Comparison of ENCODE assay signal across 8 mouse cellular contexts in genomic region chr2:165900351-165901126, GRCm38 (mm10). TPM values are rescaled to one million over a fixed set of nuclear protein-coding genes. Genes with fewer than 3 reads are reported as not detected.
DNase-seq lines count a peak whose midpoint lies in the region; ATAC-seq and TF ChIP-seq lines count a peak whose summit lies in the region.

No protein-coding gene starts in this region.

- H3K9me3 ChIP-seq in forebrain, embryonic 14.5 days (replicated peaks; ENCODE audit: control insufficient read depth, low read length), result no peaks in the 10 kb centered on the region

- no peak for TF ChIP-seq POLR2A in liver, adult 2 months (IDR thresholded peaks at IDR 0.05; ENCODE audit: extremely low read depth, insufficient read depth, low read length)

- 0 out of 2 replicates have a peak, but pooled peaks have one; percentile 11 for TF ChIP-seq CTCF in liver, adult 2 months (IDR thresholded peaks at IDR 0.05; ENCODE audit: low read depth, low read length)

- no peaks in the 10 kb centered on the region for H3K79me2 ChIP-seq in liver, adult 2 months (ENCODE audit: control insufficient read depth, insufficient read depth, low read length)

- no peak overlapping the region for H3K4me3 ChIP-seq in forebrain, embryonic 14.5 days (ENCODE audit: low read depth, low read length)
- peak overlapping the region; percentile 8; the same call in 1 of the 2 replicates for H3K4me3 ChIP-seq in liver, adult 2 months (ENCODE audit: insufficient read depth, low read depth, low read length)

- no peaks in the 10 kb centered on the region for H3K27me3 ChIP-seq in forebrain, embryonic 14.5 days (replicated peaks; ENCODE audit: control insufficient read depth, insufficient read depth, low read length)
- no peaks in the 10 kb centered on the region for H3K27me3 ChIP-seq in liver, adult 2 months (ENCODE audit: control insufficient read depth, insufficient read depth, low read length)

- H3K9ac ChIP-seq in forebrain, embryonic 14.5 days (ENCODE audit: low read length), result 0 out of 2 replicates have a peak overlapping the region, but pooled peaks have one; percentile 6
- H3K9ac ChIP-seq in liver, adult 2 months (ENCODE audit: low read depth, low read length), result peak overlapping the region; percentile 26; the same call in 1 of the 2 replicates

- intact Hi-C loops in left cerebral cortex, postnatal 36 days (cut with DNase I), result no loop called here

- peak overlapping the region; percentile 46; the same call in 1 of the 2 replicates for H3K27ac ChIP-seq in forebrain, embryonic 14.5 days (ENCODE audit: low read depth, low read length)
- peak overlapping the region; percentile 44 for H3K27ac ChIP-seq in liver, adult 2 months (replicated peaks; ENCODE audit: insufficient read depth, low read depth, low read length)

- no peak overlapping the region; the same call in 1 of the 2 replicates for H3K4me2 ChIP-seq in forebrain, embryonic 14.5 days (ENCODE audit: low read length)

- DNase-seq in urinary bladder, postnatal 14 days (ENCODE audit: low spot score), result peak; percentile 60
- DNase-seq in urinary bladder, adult 18-20 months (ENCODE audit: low spot score in 2 of 2), result no peak
- DNase-seq in forebrain, embryonic 14.5 days (ENCODE audit: low spot score), result peak; percentile 59
- no peak for DNase-seq in liver, adult 2 months (ENCODE audit: extremely low read depth, low read depth, low spot score)
- no peak for DNase-seq in left cerebral cortex, postnatal 36 days (ENCODE audit: low spot score in 2 of 2)
- DNase-seq in cerebellum, adult 11 months, result no peak

- H3K4me1 ChIP-seq in forebrain, embryonic 14.5 days (ENCODE audit: control insufficient read depth, insufficient read depth, low read length), result peaks cover 8% of the 10 kb centered on the region; the same call in 1 of the 2 replicates
- peaks cover 14% of the 10 kb centered on the region for H3K4me1 ChIP-seq in liver, adult 2 months (ENCODE audit: control insufficient read depth, insufficient read depth, low read length)

- no peaks in the 10 kb centered on the region for H3K36me3 ChIP-seq in forebrain, embryonic 14.5 days (ENCODE audit: control insufficient read depth, insufficient read depth, low read length)
- H3K36me3 ChIP-seq in liver, adult 2 months (ENCODE audit: control insufficient read depth, insufficient read depth, low read length), result no peaks in the 10 kb centered on the region

- WGBS in forebrain, embryonic 14.5 days, result 17% methylated on average over 23 of the region's 23 CpGs
- WGBS in liver, adult 2 months, result 47% methylated on average over 23 of the region's 23 CpGs

- ATAC-seq in forebrain, embryonic 14.5 days, result peak; percentile 76
- no peak for ATAC-seq in activated CD4-positive, CD25-positive, alpha-beta regulatory T cell, adult 4 months
- ATAC-seq in megakaryocyte-erythroid progenitor cell, adult 5-6 weeks (replicated peaks; ENCODE audit: low FRiP score, low TSS enrichment, poor library complexity, severe bottlenecking), result no peak

RNA-seq across cellular contexts. Expression of gene Zmynd8, which starts 1.7 kb away (rescaled TPM):
- 43.3 and 58.0 TPM in 2 replicates for polyA plus RNA-seq in forebrain, embryonic 14.5 days (2014; fragmentation: Nextera tagmentation; extraction: Ambion mirVana)
- total RNA-seq in liver, adult 2 months (2014; rRNA removed), result 10.0 and 10.8 TPM in 2 replicates
- polyA plus RNA-seq in liver, adult 2 months (2012; rRNA removed), result 6.4 and 7.8 TPM in 2 replicates
- 10 to 100 TPM; 41.1 to 48.5 TPM for polyA plus RNA-seq in activated CD4-positive, CD25-positive, alpha-beta regulatory T cell, adult 4 months (2017; shearing (Covaris generic))
- 100 to 1,000 TPM; 119 to 184 TPM for total RNA-seq in left cerebral cortex, postnatal 36 days (2021)
- total RNA-seq in megakaryocyte-erythroid progenitor cell, adult 5-6 weeks (2014; fragmentation: Nextera tagmentation), result 70.9 and 80.1 TPM in 2 replicates
- total RNA-seq in megakaryocyte-erythroid progenitor cell, adult 5-6 weeks (2017), result 27.2 and 42.9 TPM in 2 replicates

Comparison
In these comparisons a context has a peak if more than half of its experiments do, and no peak if none do; other contexts are left out.
1. DNase-seq: peak in urinary bladder, postnatal 14 days (single experiment) and forebrain, embryonic 14.5 days (single experiment); none in urinary bladder, adult 18-20 months (0 of 2), liver, adult 2 months (single experiment), left cerebral cortex, postnatal 36 days (0 of 2) and cerebellum, adult 11 months (single experiment).